Mouse (Mus musculus): ENCODE measurements around the gene Pitpnm1.

Pitpnm1 gene

DNA sequence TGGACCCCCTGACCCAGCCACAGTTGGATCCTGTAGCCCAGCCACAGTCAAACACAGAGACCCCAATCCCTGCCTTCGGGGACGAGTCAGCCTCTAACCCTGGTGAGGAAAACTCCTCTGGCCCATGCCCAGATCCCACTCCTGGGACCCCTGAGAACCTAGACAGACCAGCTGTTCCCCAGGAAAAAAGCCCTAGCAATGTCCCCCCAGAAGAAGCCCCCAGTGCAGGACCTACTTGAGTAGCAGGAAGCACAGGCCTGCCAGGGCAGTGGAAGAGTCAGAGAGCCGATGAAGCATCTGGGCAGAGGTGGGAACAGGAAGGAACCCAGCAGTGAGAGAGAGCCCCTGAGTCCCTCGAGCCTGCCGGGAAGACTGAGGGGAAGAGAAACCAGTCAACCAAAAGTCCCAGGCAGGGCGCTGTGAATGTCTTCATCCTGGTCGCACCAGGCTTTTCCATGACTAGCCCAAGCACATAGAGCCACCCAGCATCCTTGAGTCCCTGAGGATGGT lies 44.0 kb downstream of the Pitpnm1 start, which contains the start of gene Cabp4:
Cabp4 (minus strand) TSS at position 275 of the 510 bp plus-strand sequence.
- no peak for DNase-seq

DNA sequence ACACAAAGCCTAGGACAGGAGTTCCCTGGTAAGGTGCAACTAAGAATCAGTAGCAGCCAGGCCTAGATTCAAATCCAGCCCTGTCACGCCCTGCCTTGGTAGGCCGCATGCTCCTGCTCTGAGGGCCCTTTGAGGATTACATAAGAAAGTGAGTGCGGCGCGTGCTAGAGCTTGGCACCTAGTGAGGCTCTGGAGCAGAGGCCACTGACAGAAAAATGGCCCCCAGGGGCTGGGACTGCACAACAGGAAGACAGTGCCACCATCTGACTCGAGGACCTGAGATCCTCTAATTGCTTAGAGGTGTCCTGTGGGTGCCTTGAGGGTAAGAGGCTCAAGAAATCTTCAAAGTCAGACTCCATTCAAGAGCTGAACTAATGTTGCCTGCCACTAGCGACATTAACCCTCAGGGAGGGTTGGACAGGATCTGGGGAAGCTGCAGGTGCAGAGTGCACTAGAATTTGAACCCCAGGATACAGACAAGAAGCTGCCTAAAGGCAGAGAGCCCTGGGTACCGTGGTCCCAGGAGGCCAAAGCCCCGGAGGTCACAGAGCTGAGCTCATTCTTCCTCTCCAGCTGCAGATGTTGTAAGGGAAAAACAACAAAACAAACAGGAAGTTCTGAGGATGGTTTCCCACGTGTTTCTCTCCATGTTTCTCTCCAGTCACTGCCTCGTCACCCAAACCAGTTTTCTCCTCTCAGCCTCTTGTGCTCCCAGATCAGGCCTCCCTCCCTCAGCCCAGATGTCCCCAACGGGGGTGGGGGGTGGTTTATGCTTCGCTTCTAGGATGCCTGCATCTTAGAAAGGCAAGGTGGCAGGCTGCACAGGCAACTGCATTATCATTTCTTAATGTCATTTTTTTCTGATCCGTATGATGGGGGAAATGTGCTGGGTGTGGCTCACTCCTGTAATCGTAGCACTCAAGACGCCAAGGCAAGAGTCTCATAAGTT lies 45.0 kb downstream of the Pitpnm1 start:
- no peak for DNase-seq

GRCm38 (mm10) chr19:4145936-4146335 lies 46.1 kb downstream of the Pitpnm1 start:
- no peak for DNase-seq

- DNase-seq, result no peak
Observed at GRCm38 (mm10) chr19:4146366-4147021, 46.7 kb downstream of the Pitpnm1 start.

DNA sequence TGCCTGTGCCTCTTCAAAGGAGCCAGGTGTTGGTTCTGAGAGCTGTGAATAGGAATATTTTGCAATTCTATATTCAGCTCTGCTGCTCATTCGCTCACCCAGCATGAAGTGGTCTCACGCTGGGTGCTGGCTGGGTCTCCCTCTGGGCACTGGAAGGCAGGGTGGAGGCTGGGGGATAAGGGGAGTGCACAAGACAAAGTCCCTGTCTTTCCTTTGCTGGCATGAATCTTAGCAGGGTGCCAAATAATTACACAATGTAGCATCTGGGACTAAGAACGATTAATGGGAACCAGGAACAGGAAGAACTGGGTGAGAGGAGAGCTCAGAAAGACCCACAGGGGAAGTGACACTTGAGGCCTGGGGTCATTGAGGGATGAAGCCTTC lies 47.2 kb downstream of the Pitpnm1 start:
- no peak for DNase-seq

- DNase-seq, result no peak
Observed at GRCm38 (mm10) chr19:4147782-4148490, 48.1 kb downstream of the Pitpnm1 start.

GRCm38 (mm10) chr19:4148491-4148806 lies 48.7 kb downstream of the Pitpnm1 start, which contains the start of gene Coro1b:
Gene Coro1b (plus strand): TSS chr19:4148619.
- DNase-seq, result peak; percentile 91 to 93

DNA sequence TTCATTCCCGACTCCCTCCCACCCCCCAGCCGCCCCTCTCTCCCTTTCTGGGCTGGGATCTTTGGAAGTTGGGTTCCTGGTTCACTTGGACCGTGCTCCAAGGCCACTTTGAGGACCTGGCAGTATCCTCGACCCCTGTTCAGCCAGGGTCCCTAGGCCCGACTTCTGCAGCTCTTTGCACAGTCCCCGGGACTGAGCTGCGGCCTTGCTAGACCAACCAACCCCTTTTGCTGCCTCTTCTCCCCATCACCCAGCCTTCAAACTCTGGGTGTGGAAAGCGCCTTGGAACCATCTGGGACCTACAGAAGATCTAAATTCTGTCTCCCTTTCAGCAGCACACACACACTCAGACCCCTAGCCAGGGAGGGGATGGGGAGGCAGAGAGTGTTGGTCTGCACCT lies 49.0 kb downstream of the Pitpnm1 start:
- DNase-seq, result no peak

GRCm38 (mm10) chr19:4149283-4149682 lies 49.5 kb downstream of the Pitpnm1 start:
- no peak for DNase-seq

DNA sequence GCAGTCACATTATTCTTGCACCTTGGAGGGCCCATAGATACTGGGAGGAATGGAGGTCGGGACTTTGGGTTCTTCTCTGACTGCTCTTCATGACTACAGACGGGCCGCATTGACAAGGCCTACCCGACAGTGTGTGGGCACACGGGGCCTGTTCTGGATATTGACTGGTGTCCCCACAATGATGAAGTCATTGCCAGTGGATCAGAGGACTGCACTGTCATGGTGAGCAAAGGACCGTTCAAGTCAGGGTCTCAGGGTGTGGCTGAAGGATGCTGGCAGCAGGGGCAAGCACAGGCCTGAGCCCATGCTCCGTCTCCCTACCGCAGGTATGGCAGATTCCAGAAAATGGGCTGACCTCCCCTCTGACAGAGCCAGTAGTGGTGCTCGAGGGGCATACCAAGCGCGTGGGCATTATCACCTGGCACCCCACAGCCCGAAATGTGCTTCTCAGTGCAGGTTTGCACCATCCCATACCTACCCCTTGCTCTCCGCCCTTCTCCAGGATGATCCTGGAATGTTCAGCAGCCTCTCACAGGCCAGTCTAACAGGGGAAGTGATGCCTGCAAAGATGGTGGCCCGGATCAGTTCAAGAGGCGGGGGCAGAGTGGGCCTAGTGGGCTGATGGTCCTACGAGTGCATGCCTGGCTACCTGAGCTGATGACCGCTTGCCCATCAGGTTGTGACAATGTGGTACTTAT lies 50.1 kb downstream of the Pitpnm1 start:
- DNase-seq, result no peak

- DNase-seq, result no peak
Observed at GRCm38 (mm10) chr19:4150567-4151487, 51.0 kb downstream of the Pitpnm1 start.

DNA sequence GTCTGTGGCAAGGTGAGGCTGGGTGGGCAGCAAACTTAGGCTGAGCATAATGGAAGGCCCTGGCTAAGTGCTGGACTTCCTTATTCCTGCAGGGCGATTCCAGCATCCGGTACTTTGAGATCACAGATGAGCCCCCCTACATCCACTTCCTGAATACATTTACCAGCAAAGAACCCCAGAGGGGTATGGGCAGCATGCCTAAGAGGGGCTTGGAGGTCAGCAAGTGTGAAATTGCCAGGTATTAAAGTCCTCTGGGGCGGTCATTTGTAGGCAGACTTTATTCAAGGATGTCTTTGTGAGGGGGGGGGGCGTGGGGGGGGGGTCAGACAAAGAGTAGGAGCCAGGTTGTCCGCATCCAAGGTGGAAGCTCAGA lies 51.7 kb downstream of the Pitpnm1 start:
- DNase-seq, result no peak

- DNase-seq, result no peak
Observed at GRCm38 (mm10) chr19:4151898-4152297, 52.1 kb downstream of the Pitpnm1 start.

DNA sequence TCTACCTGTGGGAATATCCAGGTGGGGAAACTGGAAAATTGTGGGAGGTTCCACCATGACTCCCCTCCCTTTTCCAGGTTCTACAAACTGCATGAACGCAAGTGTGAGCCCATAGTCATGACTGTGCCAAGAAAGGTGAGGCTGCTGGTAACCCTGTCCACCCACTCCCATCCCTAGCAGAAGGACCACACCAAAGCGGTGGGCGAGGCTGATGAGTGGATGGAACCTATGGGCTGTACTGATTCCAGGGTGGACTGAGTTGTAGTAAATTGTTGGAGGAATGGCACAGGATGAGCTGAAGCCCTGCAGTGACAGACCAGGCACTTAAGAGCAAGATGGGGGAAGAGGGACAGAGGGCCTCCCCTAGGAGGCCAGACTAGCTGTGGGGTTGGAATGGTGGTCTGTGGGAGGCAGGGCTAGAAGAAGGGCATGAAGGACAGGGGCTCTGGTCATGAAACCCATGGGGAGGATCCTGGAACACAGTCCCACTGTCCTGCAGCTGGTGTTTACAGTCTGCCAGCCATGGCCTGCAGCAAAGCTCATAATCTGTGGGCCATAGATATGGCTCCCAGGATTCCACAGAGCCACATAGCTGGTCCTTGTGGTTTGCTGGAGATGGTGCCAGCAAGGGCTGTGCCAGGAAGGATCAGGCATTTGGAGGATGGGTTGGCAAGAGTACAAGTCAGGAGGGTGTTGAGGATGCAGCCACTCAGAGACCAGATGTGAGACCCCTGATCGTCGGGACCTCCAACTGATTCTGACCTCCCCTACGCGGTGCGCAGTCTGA lies 52.8 kb downstream of the Pitpnm1 start:
- no peak for DNase-seq

GRCm38 (mm10) chr19:4153232-4153654 lies 53.4 kb downstream of the Pitpnm1 start, which contains the start of gene Ptprcap:
Gene Ptprcap (plus strand): TSS chr19:4153604.
- DNase-seq, result no peak

GRCm38 (mm10) chr19:4154437-4155222 lies 54.8 kb downstream of the Pitpnm1 start:
- DNase-seq, result peak; percentile 74 to 86

GRCm38 (mm10) chr19:4155223-4156072 lies 55.6 kb downstream of the Pitpnm1 start:
- no peak for DNase-seq

DNA sequence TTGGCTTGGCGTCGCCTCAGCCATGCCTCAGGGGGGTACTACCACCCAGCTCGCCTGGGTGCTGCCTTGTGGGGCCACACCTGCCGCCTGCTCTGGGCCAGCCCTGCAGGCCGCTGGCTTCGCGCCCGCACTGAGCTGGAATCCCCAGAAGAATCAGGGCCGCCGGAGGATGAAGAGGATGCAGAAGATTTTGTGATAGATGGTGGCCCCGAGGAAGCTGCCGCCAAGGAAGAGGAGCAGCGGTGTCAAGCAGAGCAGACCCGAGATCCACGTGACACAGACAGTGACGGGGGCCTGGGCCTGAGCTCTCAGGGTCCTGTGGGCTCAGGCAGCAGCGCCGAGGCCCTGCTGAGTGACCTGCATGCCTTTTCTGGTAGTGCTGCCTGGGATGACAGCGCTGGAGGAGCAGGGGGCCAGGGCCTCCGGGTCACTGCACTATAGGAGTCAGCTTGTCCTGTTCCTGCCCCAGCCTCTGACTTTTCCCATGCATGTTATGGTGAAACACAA lies 56.3 kb downstream of the Pitpnm1 start:
- peak in 1 of 2 experiments; percentile 47 for DNase-seq

Measured in thymus, adult 18-20 months (tissue).